Mouse (Mus musculus): ENCODE measurements around the gene B230118H07Rik. TPM values are rescaled to one million over a fixed set of nuclear protein-coding genes. Genes with fewer than 3 reads are reported as not detected.
"Not testable (repeated sequence)": the region's sequence is repeated elsewhere in the genome, so short reads cannot be mapped to it uniquely, and the experiment has no call there.

B230118H07Rik gene
- polyA plus RNA-seq, 1 experiment from 2014 or later: 38.1 TPM

DNA sequence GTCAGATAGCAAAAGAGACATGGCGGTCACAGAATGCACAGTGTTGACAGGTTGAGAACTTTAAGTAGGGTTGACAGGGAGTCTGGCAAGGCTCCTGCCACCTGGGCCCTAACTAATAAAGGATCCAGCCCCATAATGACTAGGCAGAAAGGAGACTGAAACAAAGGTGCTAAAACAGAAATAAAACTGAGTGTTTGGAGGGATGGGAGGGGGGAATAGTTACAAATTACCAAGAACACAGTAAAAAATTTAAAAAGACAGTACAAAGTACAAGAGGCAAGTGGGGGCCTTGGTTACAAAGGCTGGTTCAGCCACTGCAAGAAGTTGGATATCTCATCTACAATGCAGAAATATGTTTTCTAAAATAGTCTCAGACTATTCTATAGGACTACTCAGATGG is 93.4 kb downstream of the B230118H07Rik start:
- Histone ChIP-seq H3K4me2 (no peak overlapping the region), H3K9ac (ENCODE audit: low read depth, low read length) (no peak overlapping the region), H3K4me1 (replicated peaks; ENCODE audit: control insufficient read depth, insufficient read depth, low read length) (no peaks in the 10 kb centered on the region), H3K9me3 (ENCODE audit: control insufficient read depth, low read length) (no peaks in the 10 kb centered on the region), H3K4me3 (ENCODE audit: low read depth, low read length) (no peak overlapping the region), H3K36me3 (ENCODE audit: control insufficient read depth, insufficient read depth, low read length) (no peaks in the 10 kb centered on the region), H3K27me3 (replicated peaks; ENCODE audit: control insufficient read depth, insufficient read depth, low read length) (no peaks in the 10 kb centered on the region), H3K27ac (ENCODE audit: low read depth, low read length) (no peak overlapping the region)
- ATAC-seq (replicated peaks; ENCODE audit: low FRiP score): no peak
- 80% methylated on average over 1 of the region's 1 CpGs for whole genome bisulfite sequencing
- no peak for DNase-seq (ENCODE audit: low spot score)

DNA sequence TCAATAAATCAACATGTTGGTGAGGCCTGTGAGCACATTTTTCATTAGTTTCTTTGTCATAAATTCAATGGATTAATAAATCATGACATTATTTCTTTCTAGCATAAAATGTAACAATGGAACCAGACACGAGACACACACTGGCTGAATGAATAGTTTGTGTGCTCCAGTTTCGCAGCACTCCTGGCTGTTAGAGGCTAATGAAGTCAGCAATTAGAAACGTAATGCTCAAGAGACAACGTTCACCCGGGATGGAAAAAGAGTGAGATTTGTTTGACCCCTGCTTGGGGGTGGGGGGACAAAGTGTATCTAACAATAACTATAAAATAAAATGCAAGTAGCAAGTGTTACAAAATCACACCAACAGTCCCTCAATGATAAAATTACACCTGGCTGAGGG is 95.5 kb downstream of the B230118H07Rik start:
- no peaks in the 10 kb centered on the region for H3K36me3 ChIP-seq (ENCODE audit: control insufficient read depth, insufficient read depth, low read length)
- WGBS: 79% methylated on average over 5 of the region's 5 CpGs
- no peak overlapping the region for H3K9ac ChIP-seq (ENCODE audit: low read depth, low read length)
- no peak overlapping the region for H3K4me2 ChIP-seq
- H3K4me3 ChIP-seq (ENCODE audit: low read depth, low read length): no peak overlapping the region
- no peak for ATAC-seq (replicated peaks; ENCODE audit: low FRiP score)
- DNase-seq (ENCODE audit: low spot score): no peak
- H3K27me3 ChIP-seq (replicated peaks; ENCODE audit: control insufficient read depth, insufficient read depth, low read length): no peaks in the 10 kb centered on the region
- H3K9me3 ChIP-seq (ENCODE audit: control insufficient read depth, low read length): no peaks in the 10 kb centered on the region
- no peaks in the 10 kb centered on the region for H3K4me1 ChIP-seq (replicated peaks; ENCODE audit: control insufficient read depth, insufficient read depth, low read length)
- H3K27ac ChIP-seq (ENCODE audit: low read depth, low read length): no peak overlapping the region

DNA sequence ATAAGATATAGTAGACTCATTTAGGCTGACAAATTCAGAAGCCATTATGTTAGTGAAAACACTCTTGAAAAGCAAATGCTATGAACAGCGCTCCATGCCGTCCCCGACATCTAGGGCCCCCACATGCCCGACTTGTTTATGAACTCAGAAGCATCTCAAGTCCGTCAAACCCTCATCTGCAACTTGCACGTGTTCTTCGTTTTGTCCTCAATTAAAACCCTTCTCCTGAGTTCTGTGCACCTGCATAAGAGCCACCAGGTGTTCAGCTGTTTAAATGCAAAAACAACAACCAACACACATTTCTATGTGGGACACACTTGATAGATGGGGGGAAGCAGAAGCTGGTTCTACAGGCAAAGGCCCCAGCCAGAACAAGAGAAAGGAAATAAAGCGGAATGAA is 97.0 kb downstream of the B230118H07Rik start:
- Histone ChIP-seq H3K9ac (ENCODE audit: low read depth, low read length) (no peak overlapping the region), H3K36me3 (ENCODE audit: control insufficient read depth, insufficient read depth, low read length) (no peaks in the 10 kb centered on the region), H3K27me3 (replicated peaks; ENCODE audit: control insufficient read depth, insufficient read depth, low read length) (no peaks in the 10 kb centered on the region), H3K27ac (ENCODE audit: low read depth, low read length) (no peak overlapping the region), H3K4me2 (no peak overlapping the region), H3K4me3 (ENCODE audit: low read depth, low read length) (no peak overlapping the region), H3K9me3 (ENCODE audit: control insufficient read depth, low read length) (no peaks in the 10 kb centered on the region), H3K4me1 (replicated peaks; ENCODE audit: control insufficient read depth, insufficient read depth, low read length) (no peaks in the 10 kb centered on the region)
- DNase-seq (ENCODE audit: low spot score) (no peak), ATAC-seq (replicated peaks; ENCODE audit: low FRiP score) (no peak)
- 84% methylated on average over 8 of the region's 8 CpGs for WGBS

DNA sequence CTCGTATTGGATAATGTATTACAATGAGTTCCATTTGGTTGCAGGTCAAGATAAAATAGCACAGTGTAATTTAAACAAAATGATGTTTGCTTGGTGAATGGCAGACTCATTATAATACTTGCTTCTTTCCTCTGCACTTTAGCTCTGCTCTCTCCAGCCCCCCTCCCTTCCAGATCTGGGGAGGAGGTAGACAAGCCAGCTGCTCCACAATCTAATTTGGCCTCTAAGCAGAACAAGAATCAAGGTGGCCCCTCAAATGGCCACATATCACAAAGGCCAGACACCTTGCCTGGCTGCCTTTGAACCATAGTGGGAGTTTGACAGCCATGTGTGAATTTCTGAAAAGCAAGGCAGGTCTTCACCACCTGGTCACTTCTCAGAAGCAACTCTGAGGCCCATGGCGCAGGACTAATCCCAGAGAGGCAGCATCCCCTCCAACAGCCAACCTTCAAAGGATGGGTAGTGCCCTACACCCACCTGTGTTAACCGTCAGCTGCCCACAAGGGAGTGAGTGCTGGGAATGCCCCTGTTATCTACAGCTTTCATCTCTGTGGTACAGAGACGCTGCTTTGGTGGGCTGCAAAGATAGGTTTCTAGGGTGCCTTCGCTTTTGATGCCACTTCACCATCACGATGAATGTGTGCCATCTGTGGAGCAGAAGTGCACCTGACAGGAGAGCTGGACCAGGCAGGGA is 98.2 kb downstream of the B230118H07Rik start:
- Histone ChIP-seq H3K4me2 (no peak overlapping the region), H3K9me3 (ENCODE audit: control insufficient read depth, low read length) (no peaks in the 10 kb centered on the region), H3K36me3 (ENCODE audit: control insufficient read depth, insufficient read depth, low read length) (no peaks in the 10 kb centered on the region), H3K4me3 (ENCODE audit: low read depth, low read length) (no peak overlapping the region), H3K27ac (ENCODE audit: low read depth, low read length) (no peak overlapping the region), H3K4me1 (replicated peaks; ENCODE audit: control insufficient read depth, insufficient read depth, low read length) (no peaks in the 10 kb centered on the region), H3K27me3 (replicated peaks; ENCODE audit: control insufficient read depth, insufficient read depth, low read length) (no peaks in the 10 kb centered on the region), H3K9ac (ENCODE audit: low read depth, low read length) (no peak overlapping the region)
- no peak for ATAC-seq (replicated peaks; ENCODE audit: low FRiP score)
- DNase-seq (ENCODE audit: low spot score): no peak
- WGBS: 64% methylated on average over 6 of the region's 6 CpGs

DNA sequence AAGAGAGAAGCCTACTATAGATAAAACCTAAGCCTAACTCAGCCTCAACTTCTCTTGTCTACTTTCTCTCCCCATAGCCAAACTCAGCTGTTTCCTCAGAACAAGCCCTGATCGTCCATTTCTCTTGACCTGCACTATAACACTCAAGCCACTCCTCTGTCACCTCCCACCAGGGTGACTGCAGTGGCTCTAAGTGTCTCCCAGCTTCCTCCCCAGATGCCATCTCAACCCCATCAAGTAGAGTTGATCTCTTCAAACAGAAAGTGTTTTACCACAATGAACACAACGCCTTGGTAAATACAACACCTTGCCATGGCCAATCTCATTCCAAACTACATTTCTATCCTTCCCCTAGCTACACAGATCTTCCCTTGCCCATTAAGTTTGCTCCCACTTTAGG is 99.2 kb downstream of the B230118H07Rik start:
- no peak for DNase-seq (ENCODE audit: low spot score)

DNA sequence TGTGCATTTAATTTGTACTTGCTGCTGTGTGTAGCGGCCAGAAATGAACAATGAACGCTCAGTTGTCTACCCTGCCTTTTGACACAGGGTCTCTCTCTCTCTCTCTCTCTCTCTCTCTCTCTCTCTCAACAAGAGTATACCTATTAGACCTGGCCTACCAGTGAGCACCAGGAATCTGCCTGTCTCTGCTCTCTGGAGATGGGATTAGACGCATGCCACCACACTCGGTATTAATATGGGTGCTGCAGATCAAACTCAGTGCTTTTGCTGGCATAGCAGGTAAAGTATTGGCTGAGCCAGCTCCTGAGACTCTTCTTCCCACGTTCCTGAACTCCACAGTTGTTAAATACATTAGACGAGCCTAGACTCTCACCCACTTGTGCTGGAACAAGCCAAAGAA is 100.5 kb downstream of the B230118H07Rik start:
- Histone ChIP-seq H3K27ac (ENCODE audit: low read depth, low read length) (no peak overlapping the region), H3K9me3 (ENCODE audit: control insufficient read depth, low read length) (no peaks in the 10 kb centered on the region), H3K9ac (ENCODE audit: low read depth, low read length) (no peak overlapping the region), H3K4me3 (ENCODE audit: low read depth, low read length) (no peak overlapping the region), H3K27me3 (replicated peaks; ENCODE audit: control insufficient read depth, insufficient read depth, low read length) (no peaks in the 10 kb centered on the region), H3K4me2 (no peak overlapping the region), H3K36me3 (ENCODE audit: control insufficient read depth, insufficient read depth, low read length) (no peaks in the 10 kb centered on the region), H3K4me1 (replicated peaks; ENCODE audit: control insufficient read depth, insufficient read depth, low read length) (no peaks in the 10 kb centered on the region)
- 74% methylated on average over 6 of the region's 6 CpGs for WGBS
- no peak for ATAC-seq (replicated peaks; ENCODE audit: low FRiP score)
- DNase-seq (ENCODE audit: low spot score): no peak

More for the DNA sequence above, 99.2 kb downstream of the B230118H07Rik start:
- H3K9ac ChIP-seq (ENCODE audit: low read depth, low read length): no peak overlapping the region
- H3K9me3 ChIP-seq (ENCODE audit: control insufficient read depth, low read length): no peaks in the 10 kb centered on the region
- no peaks in the 10 kb centered on the region for H3K27me3 ChIP-seq (replicated peaks; ENCODE audit: control insufficient read depth, insufficient read depth, low read length)
- WGBS: 58% methylated on average over 2 of the region's 2 CpGs
- no peaks in the 10 kb centered on the region for H3K36me3 ChIP-seq (ENCODE audit: control insufficient read depth, insufficient read depth, low read length)
- no peak for ATAC-seq (replicated peaks; ENCODE audit: low FRiP score)
- H3K27ac ChIP-seq (ENCODE audit: low read depth, low read length): no peak overlapping the region
- H3K4me2 ChIP-seq: no peak overlapping the region
- H3K4me1 ChIP-seq (replicated peaks; ENCODE audit: control insufficient read depth, insufficient read depth, low read length): no peaks in the 10 kb centered on the region
- no peak overlapping the region for H3K4me3 ChIP-seq (ENCODE audit: low read depth, low read length)

DNA sequence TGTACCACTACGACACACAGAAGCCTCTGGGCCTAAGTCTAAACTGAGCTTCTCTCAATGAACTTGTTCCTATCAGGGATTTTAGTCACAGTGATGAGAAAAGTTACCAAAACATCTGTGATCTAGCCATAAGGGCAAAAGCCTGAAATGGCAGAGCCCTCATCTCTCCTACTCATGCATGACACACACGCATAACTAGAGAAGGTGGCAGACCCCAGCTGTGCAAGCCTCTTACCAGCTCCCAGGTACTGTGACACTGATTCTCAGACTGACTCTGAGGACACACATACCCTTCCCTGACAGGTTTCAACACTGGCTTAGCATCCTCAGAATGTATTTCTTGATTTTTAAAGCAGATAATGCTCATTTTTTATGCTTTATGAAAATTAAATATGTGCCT is 103.7 kb downstream of the B230118H07Rik start:
- H3K9ac ChIP-seq (ENCODE audit: low read depth, low read length): no peak overlapping the region
- WGBS: 78% methylated on average over 2 of the region's 2 CpGs
- no peaks in the 10 kb centered on the region for H3K36me3 ChIP-seq (ENCODE audit: control insufficient read depth, insufficient read depth, low read length)
- no peak for DNase-seq (ENCODE audit: low spot score)
- H3K9me3 ChIP-seq (ENCODE audit: control insufficient read depth, low read length): no peaks in the 10 kb centered on the region
- no peak for ATAC-seq (replicated peaks; ENCODE audit: low FRiP score)
- no peak overlapping the region for H3K4me3 ChIP-seq (ENCODE audit: low read depth, low read length)
- H3K4me1 ChIP-seq (replicated peaks; ENCODE audit: control insufficient read depth, insufficient read depth, low read length): no peaks in the 10 kb centered on the region
- H3K4me2 ChIP-seq: no peak overlapping the region
- no peak overlapping the region for H3K27ac ChIP-seq (ENCODE audit: low read depth, low read length)
- no peaks in the 10 kb centered on the region for H3K27me3 ChIP-seq (replicated peaks; ENCODE audit: control insufficient read depth, insufficient read depth, low read length)

DNA sequence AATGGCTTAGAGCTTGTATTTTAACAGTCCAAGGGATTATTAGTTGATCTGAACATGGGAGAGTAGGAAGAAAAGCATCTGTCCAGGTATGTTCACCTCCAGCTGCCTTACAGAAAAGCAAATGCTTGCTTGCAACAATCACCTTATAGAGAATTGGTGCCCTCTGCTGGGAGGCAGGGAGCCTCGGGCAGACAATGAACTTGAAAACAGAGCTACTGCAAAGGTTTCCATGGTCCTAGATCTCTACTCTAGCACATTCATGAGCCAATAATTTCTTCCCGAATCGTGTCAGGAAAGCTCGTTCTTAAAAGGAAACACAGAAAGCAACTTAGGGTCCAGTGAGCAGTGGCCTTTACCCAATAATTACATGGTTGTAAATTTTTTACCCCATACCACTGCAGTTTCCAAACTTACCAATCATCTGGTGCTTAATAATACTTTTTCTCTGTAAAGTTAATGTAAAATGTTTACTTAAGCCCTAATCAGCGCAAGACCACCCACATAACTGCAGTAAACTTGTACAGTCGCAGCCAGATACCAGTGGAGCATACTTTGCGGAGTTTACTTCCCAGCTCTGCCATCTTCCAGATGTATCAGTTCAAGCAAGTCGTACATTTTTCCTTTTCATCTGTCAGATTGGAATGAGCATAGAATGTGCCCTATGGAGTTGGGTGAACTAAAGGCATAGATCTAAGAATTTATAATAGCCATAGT is 105.5 kb downstream of the B230118H07Rik start:
- 63% methylated on average over 8 of the region's 8 CpGs for WGBS
- ATAC-seq (replicated peaks; ENCODE audit: low FRiP score): no peak
- Histone ChIP-seq H3K4me2 (no peak overlapping the region), H3K4me3 (ENCODE audit: low read depth, low read length) (no peak overlapping the region), H3K4me1 (replicated peaks; ENCODE audit: control insufficient read depth, insufficient read depth, low read length) (no peaks in the 10 kb centered on the region), H3K36me3 (ENCODE audit: control insufficient read depth, insufficient read depth, low read length) (no peaks in the 10 kb centered on the region), H3K9ac (ENCODE audit: low read depth, low read length) (no peak overlapping the region), H3K27ac (ENCODE audit: low read depth, low read length) (no peak overlapping the region), H3K9me3 (ENCODE audit: control insufficient read depth, low read length) (no peaks in the 10 kb centered on the region), H3K27me3 (replicated peaks; ENCODE audit: control insufficient read depth, insufficient read depth, low read length) (no peaks in the 10 kb centered on the region)
- no peak for DNase-seq (ENCODE audit: low spot score)

DNA sequence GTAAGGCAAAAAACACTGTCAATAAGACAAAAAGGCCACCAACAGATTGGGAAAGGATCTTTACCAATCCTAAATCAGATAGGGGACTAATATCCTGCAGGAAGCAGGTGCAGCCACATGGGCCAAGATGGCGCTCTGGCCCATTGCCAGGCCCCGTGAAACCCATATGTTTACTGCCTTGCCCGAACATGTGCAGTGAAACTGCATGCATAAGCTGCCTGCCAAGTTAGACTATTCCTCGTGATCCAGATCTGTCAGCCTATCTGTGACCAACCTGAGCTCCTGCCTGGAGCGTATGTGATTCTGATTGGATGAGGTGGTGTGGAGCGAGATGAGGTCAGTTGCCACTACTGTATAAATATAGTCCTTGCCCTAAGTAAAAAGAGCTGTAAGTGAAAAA is 112.4 kb downstream of the B230118H07Rik start:
- not testable (repeated sequence) for H3K9me3 ChIP-seq (ENCODE audit: control insufficient read depth, low read length); DNase-seq (ENCODE audit: low spot score); ATAC-seq (replicated peaks; ENCODE audit: low FRiP score); H3K27ac ChIP-seq (ENCODE audit: low read depth, low read length); H3K36me3 ChIP-seq (ENCODE audit: control insufficient read depth, insufficient read depth, low read length); H3K9ac ChIP-seq (ENCODE audit: low read depth, low read length); H3K27me3 ChIP-seq (replicated peaks; ENCODE audit: control insufficient read depth, insufficient read depth, low read length); H3K4me1 ChIP-seq (replicated peaks; ENCODE audit: control insufficient read depth, insufficient read depth, low read length); H3K4me2 ChIP-seq; H3K4me3 ChIP-seq (ENCODE audit: low read depth, low read length)
- 88% methylated on average over 6 of the region's 6 CpGs for WGBS
